Mouse (Mus musculus) testis, adult 2 months (tissue): Measurements from ENCODE around the gene Slc25a29. TPM values are rescaled to one million over a fixed set of nuclear protein-coding genes. Genes with fewer than 3 reads are reported as not detected.

ENCODE experiments used
- H3K27ac ChIP-seq: fragments of 200-500 bp; 2 replicates; pipeline ENCODE4 v1.5.1; 2012; ENCODE audit warnings: low read depth, low read length; ENCODE audit not compliant: control insufficient read depth, insufficient read depth
- H3K27me3 ChIP-seq: fragments of 200-500 bp; 2 replicates; pipeline ENCODE4 v1.6.1; 2012; ENCODE audit warnings: mild to moderate bottlenecking, low read length, moderate library complexity; ENCODE audit not compliant: control insufficient read depth, insufficient read depth
- H3K36me3 ChIP-seq: fragments of 200-500 bp; 2 replicates; pipeline ENCODE4 v1.6.1; 2012; ENCODE audit warnings: mild to moderate bottlenecking, low read length; ENCODE audit not compliant: control insufficient read depth, insufficient read depth
- H3K4me1 ChIP-seq: fragments of 200-500 bp; 2 replicates; pipeline ENCODE4 v1.6.1; 2012; ENCODE audit warnings: low read length; ENCODE audit not compliant: control insufficient read depth, insufficient read depth
- H3K4me3 ChIP-seq: fragments of 200-500 bp; 2 replicates; pipeline ENCODE4 v1.5.1; 2012; ENCODE audit warnings: low read depth, mild to moderate bottlenecking, low read length, moderate library complexity, mixed read lengths; ENCODE audit not compliant: control insufficient read depth
- CTCF ChIP-seq: fragments of 200-500 bp; IDR thresholded peaks from 2 replicates; pipeline ENCODE4 v1.5.1; 2012; ENCODE audit warnings: low read depth, mild to moderate bottlenecking, inconsistent platforms, low read length, moderate library complexity; ENCODE audit not compliant: control insufficient read depth, insufficient read depth, insufficient replicate concordance
- POLR2A ChIP-seq: fragments of 200-500 bp; IDR thresholded peaks from 2 replicates; pipeline ENCODE4 v1.6.1; 2012; ENCODE audit warnings: low read depth, mild to moderate bottlenecking, inconsistent platforms, low read length, moderate library complexity; ENCODE audit not compliant: control insufficient read depth
- polyA plus RNA-seq: library from polyadenylated mRNA; depleted of rRNA; stranded (reverse); fragments of >200 nt; gene quantifications from 2 replicates; pipeline ENCODE4 v1.2.3, GENCODE M21; 2012

Gene Slc25a29
- polyA plus RNA-seq, 1 experiment, result 2.8 TPM

DNA sequence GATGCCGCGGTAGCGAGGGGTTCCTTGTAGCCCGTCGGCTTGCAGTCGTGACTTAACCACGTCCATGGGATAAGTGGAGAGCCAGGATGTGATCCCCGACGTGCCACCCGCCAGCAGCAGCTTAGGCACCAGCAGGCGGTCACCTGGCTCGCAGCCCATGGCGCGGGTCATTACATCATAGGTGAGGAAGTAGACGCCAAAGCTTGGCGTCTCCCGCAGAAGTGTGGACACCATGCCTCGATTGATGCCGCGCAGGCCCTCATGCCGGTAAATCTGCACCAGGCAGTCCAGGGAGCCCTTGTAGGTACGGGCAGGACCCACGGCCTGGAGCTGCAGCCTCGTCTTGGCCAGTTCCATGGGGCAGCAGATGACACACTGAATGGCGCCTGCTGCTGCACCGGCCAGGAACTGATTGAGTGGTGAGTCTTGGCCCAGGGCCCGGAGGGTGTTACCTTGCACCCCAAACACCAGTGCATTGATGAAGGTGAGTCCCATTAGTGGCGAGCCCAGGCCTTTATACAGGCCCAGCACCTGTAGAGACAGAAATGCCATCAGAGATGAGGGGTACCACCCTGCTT lies 8.6 kb downstream of the Slc25a29 start:
- H3K36me3 ChIP-seq, result no peaks in the 10 kb centered on the region
- no peak for TF ChIP-seq POLR2A
- no peak overlapping the region for H3K27ac ChIP-seq
- no peaks in the 10 kb centered on the region for H3K27me3 ChIP-seq
- no peak overlapping the region for H3K4me3 ChIP-seq
- H3K4me1 ChIP-seq, result peaks cover 9% of the 10 kb centered on the region

DNA sequence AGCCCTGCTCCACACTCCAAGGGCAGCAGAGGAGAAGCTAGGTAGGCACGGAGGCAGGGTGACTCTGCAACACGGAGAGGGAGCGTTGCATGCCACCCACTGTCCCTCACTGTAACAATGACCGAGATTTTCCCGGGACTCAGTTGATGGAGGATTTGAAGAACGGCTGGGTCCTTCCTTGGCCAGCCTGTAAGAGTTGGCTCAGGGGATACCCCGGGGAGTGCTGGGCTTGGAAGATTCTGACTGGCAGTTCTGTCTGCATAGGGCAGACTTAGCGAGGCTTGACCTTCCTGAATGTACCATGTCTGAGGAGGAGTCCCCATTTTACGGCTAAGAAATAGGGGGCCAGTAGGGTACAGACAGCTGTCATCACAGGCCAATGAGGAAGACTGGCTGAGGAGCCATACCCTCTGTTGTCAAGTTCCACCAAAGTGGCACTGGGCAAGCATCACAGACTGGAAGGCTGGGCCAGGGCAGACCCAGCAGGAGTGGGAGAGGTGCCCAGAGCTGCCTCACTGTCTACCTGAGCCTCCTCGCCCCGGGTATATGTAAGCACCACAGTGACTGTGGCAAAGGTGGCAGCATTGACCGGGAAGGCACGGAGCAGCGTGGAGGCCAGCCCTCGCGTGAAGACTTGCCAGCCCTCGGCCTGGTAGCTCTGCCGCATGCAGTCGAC lies 9.3 kb downstream of the Slc25a29 start:
- Histone ChIP-seq H3K4me1 (peaks cover 9% of the 10 kb centered on the region), H3K36me3 (no peaks in the 10 kb centered on the region), H3K27ac (no peak overlapping the region), H3K27me3 (no peaks in the 10 kb centered on the region), H3K4me3 (no peak overlapping the region)
- TF ChIP-seq CTCF (no peak), POLR2A (no peak)

DNA sequence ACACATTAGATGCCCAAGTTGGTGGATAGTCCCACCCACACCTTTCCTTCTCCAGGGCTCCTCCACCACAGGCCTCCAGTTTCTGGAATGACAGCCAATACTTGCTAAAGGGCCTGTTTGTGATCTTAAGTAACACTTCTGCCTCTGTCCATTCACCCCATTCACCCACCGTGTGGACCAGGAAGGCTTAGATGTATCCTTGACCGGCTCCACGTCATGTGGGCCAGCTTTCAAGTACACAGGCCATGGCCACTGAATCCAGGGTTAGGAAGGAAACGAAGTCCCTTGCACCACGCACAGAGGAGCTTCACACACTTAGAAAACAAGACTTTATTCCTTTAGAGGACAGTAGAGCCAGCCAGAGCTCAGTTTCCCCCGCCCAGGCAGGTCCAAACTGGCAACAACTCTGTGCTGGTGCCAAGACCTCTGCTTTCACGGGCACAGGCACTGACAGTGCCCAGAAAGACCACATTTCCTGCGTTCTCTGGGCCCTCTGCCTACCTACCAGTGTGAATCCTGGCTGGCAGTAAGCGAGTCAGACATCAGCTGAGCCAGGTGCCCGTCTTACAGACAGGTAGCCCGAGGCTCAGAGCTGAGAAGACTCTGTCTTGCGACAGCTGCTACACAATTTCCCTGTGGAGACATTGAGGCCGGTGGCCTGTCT lies 10.0 kb downstream of the Slc25a29 start:
- Histone ChIP-seq H3K27me3 (no peaks in the 10 kb centered on the region), H3K36me3 (no peaks in the 10 kb centered on the region), H3K27ac (no peak overlapping the region), H3K4me1 (peaks cover 6% of the 10 kb centered on the region), H3K4me3 (no peak overlapping the region)
- TF ChIP-seq POLR2A (no peak), CTCF (no peak)

DNA sequence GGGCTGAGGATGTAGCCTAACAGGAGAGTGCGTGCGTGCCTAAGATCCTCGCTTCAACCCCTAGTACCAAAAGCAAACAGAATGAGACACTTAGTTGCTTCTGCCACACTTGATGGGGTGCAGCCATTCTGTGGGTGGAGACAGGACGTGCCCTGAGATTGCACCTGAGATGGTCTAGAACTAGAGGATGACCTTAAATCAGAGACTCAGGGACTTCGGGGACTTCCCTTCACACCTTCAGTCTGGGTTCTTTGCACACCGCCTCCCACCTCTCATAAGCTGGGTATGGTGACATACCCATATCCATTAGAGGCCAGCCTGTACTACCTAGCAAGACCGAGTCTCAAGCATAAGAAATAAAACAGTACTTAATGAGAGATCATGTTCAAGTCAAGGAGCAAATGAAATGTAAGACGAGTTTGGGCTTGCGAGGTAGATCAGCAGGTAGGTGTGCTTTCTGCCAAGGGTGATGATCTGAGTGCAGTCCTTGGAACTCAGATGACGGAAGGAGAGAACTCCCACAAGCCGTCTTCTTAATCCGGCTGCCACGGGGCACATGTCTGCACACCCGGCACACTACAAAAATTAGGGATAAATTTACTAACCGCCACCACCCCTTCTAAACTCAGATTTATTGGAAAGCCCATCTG lies 11.3 kb downstream of the Slc25a29 start:
- H3K27ac ChIP-seq, result no peak overlapping the region
- no peak overlapping the region for H3K4me3 ChIP-seq
- H3K36me3 ChIP-seq, result no peaks in the 10 kb centered on the region
- TF ChIP-seq CTCF (no peak), POLR2A (no peak)
- H3K4me1 ChIP-seq, result peaks cover 6% of the 10 kb centered on the region
- no peaks in the 10 kb centered on the region for H3K27me3 ChIP-seq

DNA sequence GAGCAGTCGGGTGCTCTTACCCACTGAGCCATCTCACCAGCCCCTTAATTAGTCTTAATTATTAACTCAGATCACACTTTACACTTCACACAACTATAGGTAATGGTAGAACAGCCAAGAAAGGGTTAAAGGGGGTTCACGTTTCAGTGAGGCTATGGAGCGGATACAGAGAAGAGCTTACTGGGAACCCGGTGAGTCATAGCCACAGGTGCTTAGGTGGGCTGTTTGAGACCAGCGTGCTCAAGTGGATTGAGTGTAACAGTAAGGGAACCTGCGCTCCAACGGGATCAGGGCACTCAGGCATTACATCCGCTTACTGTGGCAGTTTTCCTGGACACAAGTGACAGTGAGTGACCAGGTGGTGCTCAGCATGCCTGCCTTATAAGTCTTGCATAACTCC lies 12.6 kb downstream of the Slc25a29 start:
- no peaks in the 10 kb centered on the region; the same call in 1 of the 2 replicates for H3K4me1 ChIP-seq
- no peaks in the 10 kb centered on the region for H3K36me3 ChIP-seq
- H3K27ac ChIP-seq, result no peak overlapping the region
- no peak overlapping the region for H3K4me3 ChIP-seq
- TF ChIP-seq POLR2A (no peak), CTCF (no peak)
- no peaks in the 10 kb centered on the region for H3K27me3 ChIP-seq

DNA sequence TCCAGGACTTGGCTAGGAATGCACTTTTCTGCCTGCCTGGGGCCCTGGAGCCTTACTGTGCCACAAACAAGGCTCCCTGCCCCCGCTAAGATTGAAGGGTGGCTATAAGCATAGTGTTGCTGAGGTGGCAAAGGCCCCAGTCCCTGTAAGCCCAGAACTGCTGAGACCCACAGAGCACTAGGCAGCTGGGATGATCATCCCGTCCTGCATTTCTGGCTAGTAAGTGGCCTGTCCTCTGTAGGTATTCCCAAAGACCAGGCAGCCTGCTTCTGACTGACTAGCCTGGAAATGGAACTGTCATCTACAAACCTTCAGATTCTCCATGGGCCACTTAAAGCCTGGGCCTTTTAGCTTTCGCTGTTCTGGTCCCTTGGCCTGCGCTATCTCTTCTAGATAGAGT lies 15.2 kb downstream of the Slc25a29 start:
- Histone ChIP-seq H3K4me3 (no peak overlapping the region), H3K27ac (no peak overlapping the region), H3K27me3 (no peaks in the 10 kb centered on the region), H3K36me3 (no peaks in the 10 kb centered on the region), H3K4me1 (no peaks in the 10 kb centered on the region)
- no peak for TF ChIP-seq CTCF
- no peak for TF ChIP-seq POLR2A

DNA sequence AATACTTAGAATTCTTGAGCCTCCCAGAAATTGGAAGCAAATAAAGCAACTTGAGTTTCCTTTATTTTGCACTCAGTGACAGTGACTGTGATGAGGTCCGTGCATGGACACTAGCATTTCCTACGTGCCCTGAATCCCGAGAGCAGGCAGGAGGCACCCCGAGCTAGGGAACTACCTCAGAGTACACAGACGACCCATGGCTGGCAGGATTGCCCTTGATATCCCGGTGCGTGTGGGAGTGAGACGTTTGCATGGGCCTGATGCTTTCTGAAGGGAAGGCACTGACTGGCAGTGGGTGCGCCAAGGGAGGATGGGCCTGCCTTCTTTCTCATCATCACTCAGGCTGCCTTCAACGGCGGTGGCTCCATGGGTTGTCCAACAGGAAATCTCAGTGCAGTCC lies 19.1 kb downstream of the Slc25a29 start:
- peaks cover 2% of the 10 kb centered on the region for H3K36me3 ChIP-seq
- no peak overlapping the region for H3K4me3 ChIP-seq
- no peak for TF ChIP-seq CTCF
- no peak for TF ChIP-seq POLR2A
- H3K27me3 ChIP-seq, result no peaks in the 10 kb centered on the region
- no peaks in the 10 kb centered on the region for H3K4me1 ChIP-seq
- no peak overlapping the region for H3K27ac ChIP-seq
